Mouse (Mus musculus) gonadal fat pad, adult 2 months (tissue): Measurements from ENCODE around the gene Olfr1160. TPM values are rescaled to one million over a fixed set of nuclear protein-coding genes. Genes with fewer than 3 reads are reported as not detected.
"Not testable (repeated sequence)": the region's sequence is repeated elsewhere in the genome, so short reads cannot be mapped to it uniquely, and the experiment has no call there.

ENCODE experiments used
- DNase-seq: peaks from one replicate; pipeline ENCODE4 v3.0.0-alpha.2; 2012; ENCODE audit warnings: low read depth
- polyA plus RNA-seq: library from polyadenylated mRNA; depleted of rRNA; stranded (reverse); fragments of >200 nt; gene quantifications from 2 replicates; pipeline ENCODE4 v1.2.3, GENCODE M21; 2012; rRNA removed

Gene Olfr1160
- polyA plus RNA-seq, result not detected in 2 replicates

DNA sequence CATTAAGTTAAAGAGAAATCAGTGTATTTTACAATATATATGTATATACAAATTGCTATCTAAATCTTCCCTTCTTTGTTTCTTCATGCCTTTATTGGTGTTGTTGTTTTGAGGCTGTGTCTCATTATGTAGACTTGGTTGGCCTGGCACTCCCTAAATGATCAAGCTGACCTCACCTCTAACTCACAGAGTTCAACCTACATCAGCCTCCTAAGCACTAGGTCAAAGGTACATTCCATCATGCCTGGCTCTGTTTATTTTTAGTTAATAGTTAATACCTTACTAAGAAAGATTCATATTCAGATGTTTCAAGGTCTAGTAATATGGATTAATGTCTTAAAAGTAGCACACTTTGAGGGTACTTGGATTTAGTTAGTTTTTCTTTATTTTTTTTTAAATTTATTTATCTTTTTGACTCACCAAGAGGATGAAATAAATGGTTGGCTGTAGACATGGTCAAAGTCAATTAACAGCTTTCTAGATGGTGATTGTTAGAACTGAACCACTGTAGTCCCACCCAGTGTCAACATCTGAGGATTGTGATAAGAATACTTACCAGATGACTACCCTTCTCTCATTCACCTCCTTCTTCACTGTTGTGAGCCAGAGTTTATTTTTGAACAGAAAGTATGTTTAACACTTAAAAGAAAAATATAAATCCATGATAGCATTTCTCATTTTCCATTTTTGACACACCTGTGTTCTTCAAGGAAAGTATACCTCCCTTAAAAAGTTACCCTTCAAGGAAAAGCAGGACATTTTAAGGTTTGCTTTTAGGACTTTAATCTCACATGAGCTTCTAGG, at the start of gene Olfr1160:
Olfr1160 (minus strand) TSS at position 754 of the 804 bp plus-strand sequence.
- no peak for DNase-seq

DNA sequence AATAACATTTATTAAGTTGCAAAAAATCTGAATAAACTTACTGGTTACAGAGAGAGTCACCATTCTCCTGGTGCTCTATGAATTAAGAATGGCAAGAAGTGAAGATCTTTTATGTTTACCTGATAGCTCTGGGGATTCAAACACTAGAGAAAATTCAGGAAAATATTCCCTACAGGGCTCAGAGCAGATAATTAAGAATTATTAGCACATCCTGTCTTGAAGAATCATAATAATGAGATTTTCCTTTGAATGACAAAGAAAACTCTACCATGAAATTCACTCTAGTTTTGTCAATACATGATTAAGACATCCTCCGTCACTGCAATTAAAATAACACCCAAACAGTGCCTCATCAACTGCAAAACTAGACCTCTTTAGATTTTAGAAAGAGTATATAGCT, 43.0 kb upstream of the Olfr1160 start, which contains the start of gene Olfr1162:
Olfr1162 (minus strand) TSS at position 101 of the 400 bp plus-strand sequence.
- DNase-seq, result no peak

DNA sequence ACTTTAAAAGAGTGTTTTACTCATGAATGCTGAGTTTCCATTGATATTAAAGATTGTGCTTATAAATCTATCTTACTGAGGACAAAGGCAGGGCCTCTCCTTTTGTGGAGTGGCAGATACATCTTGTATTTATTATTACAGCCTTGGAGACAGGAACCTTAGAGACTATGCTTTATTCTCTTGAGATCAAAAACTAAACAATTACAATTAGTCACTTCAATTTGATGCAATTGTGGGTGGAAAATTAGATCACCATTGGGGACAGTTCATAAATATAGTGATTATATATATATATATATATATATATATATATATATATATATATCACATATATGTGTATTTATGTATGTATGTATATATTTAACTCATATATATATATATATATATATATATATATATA, 29.5 kb upstream of the Olfr1160 start, which contains the start of gene Olfr73:
Olfr73 (minus strand) TSS at position 101 of the 400 bp plus-strand sequence.
- DNase-seq, result no peak

- DNase-seq, result not testable (repeated sequence)
Observed at GRCm38 (mm10) chr2:88022474-88022873, 14.4 kb upstream of the Olfr1160 start, which contains the start of gene Olfr1161. Olfr1161 (plus strand) TSS chr2:88022774.

DNA sequence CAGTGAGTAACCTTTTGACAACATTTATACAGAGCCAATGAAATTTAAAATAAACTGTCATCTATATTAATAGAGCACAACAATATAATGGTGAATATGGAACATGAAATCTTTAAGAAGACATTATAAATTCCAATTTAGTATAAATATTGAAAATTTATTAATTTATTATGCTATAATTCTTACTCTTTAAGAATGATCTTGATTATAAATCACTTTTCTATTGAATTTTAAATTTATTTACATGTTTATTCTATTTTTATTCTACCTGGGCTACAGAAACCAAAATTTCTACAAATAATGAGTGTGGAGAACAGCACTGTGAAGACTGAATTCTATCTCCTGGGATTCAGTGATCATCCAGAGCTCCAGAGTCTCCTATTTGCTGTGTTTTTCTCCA, 18.3 kb downstream of the Olfr1160 start, which contains the start of gene Olfr1158:
Olfr1158 (plus strand) TSS at position 301 of the 400 bp plus-strand sequence.
- no peak for DNase-seq

DNA sequence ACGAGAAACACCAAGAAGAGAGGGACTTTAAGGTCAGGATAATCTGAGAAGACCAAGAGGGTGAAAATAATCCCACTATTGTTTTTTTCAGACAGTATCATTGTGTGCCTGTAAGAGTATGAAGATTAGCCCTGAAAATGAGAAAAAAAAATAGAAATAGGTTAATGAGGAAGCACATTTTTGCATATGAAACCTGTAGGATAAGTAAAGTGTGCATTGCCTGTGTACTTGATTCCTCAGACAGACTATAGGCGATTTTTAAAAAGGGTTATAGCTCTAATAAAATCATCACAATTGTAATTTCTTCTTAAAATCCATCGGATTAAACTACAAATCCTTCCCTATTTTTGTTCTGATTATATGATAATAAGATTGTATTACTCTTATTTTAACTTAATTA, 33.5 kb downstream of the Olfr1160 start, which contains the start of gene Olfr74:
Olfr74 (minus strand) TSS at position 101 of the 400 bp plus-strand sequence.
- no peak for DNase-seq

GRCm38 (mm10) chr2:87968199-87968598, 39.9 kb downstream of the Olfr1160 start, which contains the start of gene Olfr1157:
Olfr1157 (minus strand) TSS chr2:87968299.
- no peak for DNase-seq

DNA sequence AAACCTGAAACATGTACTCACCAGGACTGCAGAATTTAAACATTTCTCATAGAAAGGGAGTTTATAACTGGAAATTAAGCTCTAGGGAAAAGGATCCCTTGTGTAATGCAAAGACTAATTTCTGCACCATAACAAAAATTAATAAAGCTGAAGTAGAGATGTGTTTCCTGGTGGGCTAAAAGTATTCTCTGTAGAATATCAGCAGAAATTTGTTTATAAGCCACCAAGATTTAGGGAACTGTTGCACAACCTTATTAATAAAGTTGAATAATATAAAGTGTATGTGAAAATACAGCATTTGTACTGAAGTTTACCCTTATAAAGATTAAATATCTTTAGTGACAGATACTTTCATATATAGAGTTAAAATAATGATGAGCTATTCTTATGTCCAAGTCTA, 55.1 kb downstream of the Olfr1160 start, which contains the start of gene Olfr1156:
Olfr1156 (minus strand) TSS at position 101 of the 400 bp plus-strand sequence.
- no peak for DNase-seq

Other genes starting within 250 kb of the Olfr1160 start
- not detected in 2 replicates for gene Olfr152, start 228.8 kb downstream of the Olfr1160 start, polyA plus RNA-seq
- gene Olfr1143, start 207.7 kb downstream of the Olfr1160 start, polyA plus RNA-seq, result not detected in 2 replicates
- gene Olfr1145, start 198.4 kb downstream of the Olfr1160 start, polyA plus RNA-seq, result not detected in 2 replicates
- gene Olfr1148, start 177.7 kb downstream of the Olfr1160 start, polyA plus RNA-seq, result not detected in 2 replicates
- not detected in 2 replicates for gene Olfr1150-ps1, start 164.3 kb downstream of the Olfr1160 start, polyA plus RNA-seq
- gene Olfr1151, start 152.4 kb downstream of the Olfr1160 start, polyA plus RNA-seq, result not detected in 2 replicates
- not detected in 2 replicates for gene Olfr1152, start 141.8 kb downstream of the Olfr1160 start, polyA plus RNA-seq
- gene Olfr1153, start 113.3 kb downstream of the Olfr1160 start, polyA plus RNA-seq, result not detected in 2 replicates
- gene Olfr1154, start 103.1 kb downstream of the Olfr1160 start, polyA plus RNA-seq, result not detected in 2 replicates
- not detected in 2 replicates for gene Olfr1155, start 63.1 kb downstream of the Olfr1160 start, polyA plus RNA-seq
- gene Olfr1156, start 55.2 kb downstream of the Olfr1160 start, polyA plus RNA-seq, result not detected in 2 replicates
- not detected in 2 replicates for gene Olfr1157, start 40.0 kb downstream of the Olfr1160 start, polyA plus RNA-seq
- gene Olfr74, start 33.6 kb downstream of the Olfr1160 start, polyA plus RNA-seq, result not detected in 2 replicates
- gene Olfr1158, start 18.2 kb downstream of the Olfr1160 start, polyA plus RNA-seq, result not detected in 2 replicates
- not detected in 2 replicates for gene Olfr1161, start 14.5 kb upstream of the Olfr1160 start, polyA plus RNA-seq
- not detected in 2 replicates for gene Olfr73, start 29.4 kb upstream of the Olfr1160 start, polyA plus RNA-seq
- gene Olfr1162, start 42.9 kb upstream of the Olfr1160 start, polyA plus RNA-seq, result not detected in 2 replicates
- not detected in 2 replicates for gene Olfr1163, start 63.6 kb upstream of the Olfr1160 start, polyA plus RNA-seq
- not detected in 2 replicates for gene Olfr1164, start 85.7 kb upstream of the Olfr1160 start, polyA plus RNA-seq
- gene Olfr1166, start 120.0 kb upstream of the Olfr1160 start, polyA plus RNA-seq, result not detected in 2 replicates
- gene Olfr1167, start 146.9 kb upstream of the Olfr1160 start, polyA plus RNA-seq, result not detected in 2 replicates
- gene Olfr1168, start 173.6 kb upstream of the Olfr1160 start, polyA plus RNA-seq, result not detected in 2 replicates
- gene Olfr1170, start 220.1 kb upstream of the Olfr1160 start, polyA plus RNA-seq, result not detected in 2 replicates